ENCODE assay signal across 10 mouse cellular contexts in the genomic region with DNA sequence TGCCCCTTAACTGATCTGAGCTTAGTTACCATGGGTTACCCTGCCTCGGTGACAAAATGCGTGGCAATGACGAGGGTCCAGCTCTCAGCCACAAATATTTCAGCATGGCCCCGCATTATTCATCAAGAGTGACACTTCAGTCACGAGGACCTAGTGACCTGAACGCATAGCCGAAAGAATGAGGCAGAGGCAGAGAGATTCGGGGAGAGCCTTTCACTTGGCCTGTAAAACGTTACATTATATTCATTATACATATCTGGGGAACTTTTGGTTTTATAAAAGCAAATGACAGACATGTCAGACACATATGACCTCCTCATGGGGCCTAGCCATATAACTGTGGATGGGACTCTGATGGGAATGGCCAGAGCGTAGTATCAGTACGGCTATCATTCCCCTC. TPM values are rescaled to one million over a fixed set of nuclear protein-coding genes. Genes with fewer than 3 reads are reported as not detected.
DNase-seq lines count a peak whose midpoint lies in the region; ATAC-seq lines count a peak whose summit lies in the region.
"Had no signal": no experiment of that assay in that cellular context is flagged by ENCODE, and none has a peak within 500 bp of the region (broad histone marks: within the 10 kb centered on the region; RNA-seq: fewer than 3 reads in every experiment).

Gene Crhbp (minus strand): TSS at position 101 of the 400 bp plus-strand sequence.

- peaks cover 39% of the 10 kb centered on the region for H3K27me3 ChIP-seq in lung, embryonic 15.5 days
- H3K27me3 ChIP-seq in forebrain, embryonic 16.5 days (replicated peaks; ENCODE audit: control insufficient read depth, insufficient read depth, low read length), result peaks cover 10% of the 10 kb centered on the region; the same call in 1 of the 2 replicates
- H3K27me3 ChIP-seq in limb, embryonic 11.5 days (ENCODE audit: control insufficient read depth, insufficient read depth, low read length), result peaks cover 9% of the 10 kb centered on the region; the same call in 1 of the 2 replicates
- H3K27me3 ChIP-seq in stomach, embryonic 15.5 days (replicated peaks), result peaks cover 30% of the 10 kb centered on the region

- peak within 1 kb of the TSS; percentile 61 for H3K4me2 ChIP-seq in lung, embryonic 15.5 days
- peak within 1 kb of the TSS; percentile 95 for H3K4me2 ChIP-seq in forebrain, embryonic 16.5 days (ENCODE audit: low read length)
- H3K4me2 ChIP-seq in limb, embryonic 11.5 days (ENCODE audit: low read depth, severe bottlenecking), result peak within 1 kb of the TSS; percentile 90
- peak within 1 kb of the TSS; percentile 91 for H3K4me2 ChIP-seq in stomach, embryonic 15.5 days

- no peak for ATAC-seq in lung, embryonic 15.5 days (ENCODE audit: borderline replicate concordance, extremely low read depth, low FRiP score, low TSS enrichment)
- no peak for ATAC-seq in forebrain, embryonic 16.5 days
- ATAC-seq in limb, embryonic 11.5 days (ENCODE audit: insufficient number of reproducible peaks, low FRiP score, low TSS enrichment, low read depth), result no peak
- ATAC-seq in stomach, embryonic 15.5 days (ENCODE audit: insufficient read depth, low FRiP score, low read depth), result no peak
- ATAC-seq in frontal cortex, adult (ENCODE audit: low TSS enrichment), result no peak
- ATAC-seq: activated CD4-positive, CD25-positive, alpha-beta regulatory T cell, adult 4 months had no signal

- H3K9ac ChIP-seq in lung, embryonic 15.5 days, result no peak within 1 kb of the TSS
- peak within 1 kb of the TSS; percentile 51 for H3K9ac ChIP-seq in forebrain, embryonic 16.5 days (replicated peaks; ENCODE audit: low read depth, low read length)
- H3K9ac ChIP-seq in limb, embryonic 11.5 days (ENCODE audit: low read length), result peak within 1 kb of the TSS; percentile 55
- H3K9ac ChIP-seq in stomach, embryonic 15.5 days, result no peak within 1 kb of the TSS

- no peaks in the 10 kb centered on the region for H3K36me3 ChIP-seq in lung, embryonic 15.5 days
- H3K36me3 ChIP-seq in forebrain, embryonic 16.5 days (ENCODE audit: control insufficient read depth, insufficient read depth), result no peaks in the 10 kb centered on the region
- no peaks in the 10 kb centered on the region for H3K36me3 ChIP-seq in limb, embryonic 11.5 days (ENCODE audit: control insufficient read depth, insufficient read depth, low read length)
- no peaks in the 10 kb centered on the region for H3K36me3 ChIP-seq in stomach, embryonic 15.5 days

- WGBS in lung, embryonic 15.5 days, result 49% methylated on average over 11 of the region's 11 CpGs
- WGBS in forebrain, embryonic 16.5 days, result 55% methylated on average over 11 of the region's 11 CpGs
- WGBS in limb, embryonic 11.5 days, result 55% methylated on average over 11 of the region's 11 CpGs
- WGBS in stomach, embryonic 15.5 days, result 61% methylated on average over 11 of the region's 11 CpGs

- no peak within 1 kb of the TSS for H3K27ac ChIP-seq in lung, embryonic 15.5 days
- no peak within 1 kb of the TSS for H3K27ac ChIP-seq in forebrain, embryonic 16.5 days (ENCODE audit: low read length)
- H3K27ac ChIP-seq in limb, embryonic 11.5 days (replicated peaks; ENCODE audit: low read depth, low read length), result no peak within 1 kb of the TSS
- H3K27ac ChIP-seq in stomach, embryonic 15.5 days, result no peak within 1 kb of the TSS

- DNase-seq in lung, postnatal 4 days, result no peak
- no peak for DNase-seq in limb, embryonic 11.5 days (ENCODE audit: low spot score)
- no peak for DNase-seq in urinary bladder, postnatal 4 days (ENCODE audit: low spot score in 2 of 2)
- DNase-seq: heart, postnatal 10 days had no signal

- no peaks in the 10 kb centered on the region for H3K9me3 ChIP-seq in lung, embryonic 15.5 days
- no peaks in the 10 kb centered on the region for H3K9me3 ChIP-seq in forebrain, embryonic 16.5 days (ENCODE audit: control insufficient read depth, low read length)
- no peaks in the 10 kb centered on the region for H3K9me3 ChIP-seq in limb, embryonic 11.5 days (ENCODE audit: control insufficient read depth, low read length)
- H3K9me3 ChIP-seq in stomach, embryonic 15.5 days, result no peaks in the 10 kb centered on the region

- no peaks in the 10 kb centered on the region for H3K4me1 ChIP-seq in lung, embryonic 15.5 days
- peaks cover 12% of the 10 kb centered on the region for H3K4me1 ChIP-seq in forebrain, embryonic 16.5 days (replicated peaks; ENCODE audit: control insufficient read depth, insufficient read depth, low read length)
- H3K4me1 ChIP-seq in limb, embryonic 11.5 days (ENCODE audit: control insufficient read depth, insufficient read depth, low read length), result peaks cover 10% of the 10 kb centered on the region; the same call in 1 of the 2 replicates
- peaks cover 11% of the 10 kb centered on the region for H3K4me1 ChIP-seq in stomach, embryonic 15.5 days

- H3K4me3 ChIP-seq in lung, embryonic 15.5 days, result peak within 1 kb of the TSS; percentile 29
- peak within 1 kb of the TSS; percentile 48 for H3K4me3 ChIP-seq in forebrain, embryonic 16.5 days (replicated peaks; ENCODE audit: low read length)
- H3K4me3 ChIP-seq in limb, embryonic 11.5 days (ENCODE audit: low read depth, low read length), result peak within 1 kb of the TSS; percentile 42
- H3K4me3 ChIP-seq in stomach, embryonic 15.5 days (replicated peaks), result peak within 1 kb of the TSS; percentile 43

RNA-seq across cellular contexts. Expression of gene Crhbp, which starts in this region (rescaled TPM):
- polyA plus RNA-seq in lung, embryonic 15.5 days (2015; fragmentation: Nextera tagmentation; extraction: Ambion mirVana), result 0.11 TPM in 1 of 2 replicates, not detected in the other
- polyA plus RNA-seq in forebrain, embryonic 16.5 days (2015; fragmentation: Nextera tagmentation; extraction: Ambion mirVana), result 0.93 and 1.2 TPM in 2 replicates
- polyA plus RNA-seq in limb, embryonic 11.5 days (2014; fragmentation: Nextera tagmentation; extraction: Ambion mirVana), result 1.4 and 3.5 TPM in 2 replicates
- polyA plus RNA-seq in stomach, embryonic 15.5 days (2015; fragmentation: Nextera tagmentation; extraction: Ambion mirVana), result 0.28 and 0.30 TPM in 2 replicates
- polyA plus RNA-seq: activated CD4-positive, CD25-positive, alpha-beta regulatory T cell, adult 4 months; spleen, adult 2 months had no signal

Comparison
In these comparisons a context has a peak if more than half of its experiments do, and no peak if none do; other contexts are left out.
1. H3K9ac ChIP-seq: peak in forebrain, embryonic 16.5 days (single experiment) and limb, embryonic 11.5 days (single experiment); none in lung, embryonic 15.5 days (single experiment) and stomach, embryonic 15.5 days (single experiment).
2. Peak in every context shown above with its lines, with median percentiles within 50 percentile points of each other: H3K4me2 ChIP-seq and H3K4me3 ChIP-seq.